Mouse (Mus musculus): ENCODE data around the gene Spsb2.
"Not testable (repeated sequence)": the region's sequence is repeated elsewhere in the genome, so short reads cannot be mapped to it uniquely, and the experiment has no call there.

Spsb2 gene

DNA sequence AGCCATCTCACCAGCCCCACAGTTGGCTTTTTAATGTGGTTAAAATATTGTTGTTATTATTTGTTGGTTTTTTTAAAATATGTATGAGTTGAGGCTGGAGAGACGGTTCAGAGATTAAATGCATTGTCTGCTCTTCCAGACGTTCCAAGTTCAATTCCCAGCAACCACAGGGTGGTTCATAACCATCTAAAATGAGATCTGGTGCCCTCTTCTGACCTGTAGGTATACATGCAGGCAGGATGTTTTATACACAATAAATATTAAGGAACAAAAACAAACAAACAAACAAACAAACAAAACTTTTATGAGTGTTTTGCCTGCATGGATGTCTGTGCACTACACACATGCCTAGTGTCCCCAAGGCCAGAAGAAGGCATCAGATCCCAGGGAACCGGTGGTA, 5.4 kb upstream of the Spsb2 start:
- no peak for DNase-seq (ENCODE audit: low spot score)

DNA sequence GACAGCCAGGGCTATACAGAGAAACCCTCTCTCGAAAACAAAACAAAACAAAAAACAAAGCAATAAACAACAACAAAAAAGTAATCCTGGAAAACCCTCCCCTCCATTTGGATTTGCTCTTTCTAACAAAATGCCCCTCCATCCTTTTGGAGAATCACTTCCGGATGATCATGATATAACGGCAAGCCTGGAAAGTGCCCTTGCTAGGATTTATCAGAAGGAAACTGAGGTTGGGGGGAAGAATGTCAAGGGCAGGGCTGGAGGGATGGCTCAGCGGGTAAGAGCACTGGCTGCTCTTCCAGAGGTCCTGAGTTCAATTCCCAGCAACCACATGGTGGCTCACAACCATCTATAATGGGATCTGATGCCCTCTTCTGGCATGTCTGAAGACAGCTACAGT, 4.8 kb upstream of the Spsb2 start:
- not testable (repeated sequence) for DNase-seq (ENCODE audit: low spot score)

DNA sequence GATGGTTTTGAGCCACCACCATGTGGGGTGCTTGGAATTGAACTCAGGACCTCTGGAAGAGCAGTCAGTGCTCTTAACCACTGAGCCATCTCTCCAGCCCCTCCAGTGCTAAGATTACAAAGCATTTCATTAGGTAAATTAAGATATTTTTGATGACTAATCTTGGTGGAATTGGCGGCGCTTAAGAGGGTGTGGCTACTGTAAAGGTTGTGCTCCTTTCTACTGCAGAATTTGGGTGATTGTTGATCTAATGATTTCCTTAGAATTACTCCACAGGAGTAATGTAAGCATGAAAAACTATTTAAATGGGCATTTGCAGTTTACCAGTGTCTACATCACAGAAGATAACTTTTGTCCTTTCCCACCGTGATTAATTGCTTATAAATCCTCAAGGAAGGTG, 4.1 kb upstream of the Spsb2 start:
- no peak for DNase-seq (ENCODE audit: low spot score)

DNA sequence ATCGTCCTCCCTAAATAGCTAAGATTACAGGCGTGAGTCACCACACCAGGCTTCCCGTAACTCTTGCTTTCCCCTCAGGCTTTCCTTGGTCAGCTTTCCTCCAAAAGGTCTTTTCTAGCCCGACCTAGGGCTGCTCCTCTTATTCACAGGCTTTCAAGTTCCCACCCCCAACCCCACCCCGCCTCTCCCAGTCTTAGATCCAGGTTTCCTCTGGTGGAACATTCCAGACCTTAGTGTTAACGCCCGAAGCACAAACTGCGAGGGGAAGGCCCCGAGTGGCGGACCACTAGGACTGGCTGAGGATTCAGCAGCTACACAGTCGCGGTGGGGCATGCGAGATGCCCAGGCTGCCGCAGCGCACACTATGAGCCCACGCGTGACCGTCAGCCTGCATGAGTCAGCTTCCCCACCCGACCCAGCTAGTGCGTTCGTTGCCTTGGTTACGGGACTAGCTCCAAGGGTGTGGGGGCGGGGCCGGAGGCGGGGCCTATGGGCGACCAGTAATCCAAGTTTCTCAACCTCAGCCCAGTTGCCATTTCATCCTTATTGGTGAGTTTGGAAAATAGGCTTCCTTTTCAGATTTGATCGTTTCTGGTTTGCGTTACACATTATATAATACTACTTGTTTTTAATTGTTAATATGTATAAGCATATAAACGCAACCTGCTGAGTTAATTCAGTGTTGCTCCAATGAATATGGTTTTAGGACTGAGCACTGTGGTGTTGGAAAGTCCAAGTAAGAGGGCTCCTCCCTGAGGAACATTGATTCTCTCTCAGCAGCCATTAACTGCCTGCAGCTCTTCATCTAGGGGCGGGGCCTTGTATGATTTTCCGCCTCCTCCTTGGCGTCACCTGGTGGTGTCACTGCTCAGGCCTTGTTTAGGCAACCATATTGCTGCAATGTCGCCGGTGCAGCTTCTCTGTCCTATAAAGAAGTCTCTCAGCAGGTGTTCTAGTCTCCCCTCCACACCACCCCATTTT, 2.8 kb upstream of the Spsb2 start:
- peak; percentile 97 for DNase-seq (ENCODE audit: low spot score)

DNA sequence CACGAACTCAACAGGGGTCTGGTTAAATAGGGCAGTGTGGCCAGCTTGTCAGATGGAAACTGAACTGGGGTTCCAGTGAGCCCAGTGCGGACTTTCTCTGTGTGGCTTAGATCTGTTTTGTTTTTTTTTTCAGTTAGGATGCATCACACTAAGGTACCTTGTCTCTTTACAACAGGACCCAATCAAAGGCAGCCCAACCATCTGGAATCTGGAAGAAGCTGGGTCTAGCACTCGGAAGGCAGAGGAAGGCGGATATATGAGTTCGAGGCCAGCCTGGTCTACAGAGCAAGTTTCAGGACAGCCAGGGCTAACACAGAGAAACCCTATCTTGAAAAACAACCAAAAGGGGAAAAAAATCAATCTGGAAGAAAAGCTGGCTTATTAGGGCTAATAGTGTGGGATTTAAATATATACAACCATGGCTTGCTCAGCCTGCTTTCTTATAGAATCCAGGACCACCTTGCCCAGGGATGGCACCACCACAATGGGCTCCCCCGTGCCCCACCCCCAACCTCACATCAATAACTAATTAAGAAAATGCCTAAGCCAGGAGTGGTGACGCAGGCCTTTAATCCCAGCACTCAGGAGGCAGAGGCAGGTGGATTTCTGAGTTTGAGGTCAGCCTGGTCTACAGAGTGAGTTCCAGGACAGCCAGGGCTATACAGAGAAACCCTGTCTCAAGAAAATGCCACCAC, 1.9 kb upstream of the Spsb2 start:
- no peak for DNase-seq (ENCODE audit: low spot score)

DNA sequence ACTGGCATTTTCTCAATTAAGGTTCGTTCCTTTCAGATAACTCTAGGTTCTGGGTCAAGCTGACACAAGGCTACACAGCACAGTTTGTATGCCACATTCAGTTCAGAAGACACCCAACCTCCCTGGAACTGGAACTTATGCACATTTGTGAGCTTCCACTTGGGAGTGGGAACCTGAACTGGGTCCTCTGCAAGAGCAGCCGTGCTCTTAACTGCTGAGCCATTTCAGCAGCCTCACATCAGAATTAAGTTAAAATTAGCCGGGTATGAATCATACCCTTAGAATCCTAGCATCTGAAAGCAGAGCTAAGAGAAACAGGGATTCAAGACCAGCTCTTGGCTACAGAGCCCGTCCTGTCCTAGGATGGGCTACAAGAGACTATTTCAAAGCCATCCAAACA, 1.1 kb upstream of the Spsb2 start:
- no peak for DNase-seq (ENCODE audit: low spot score)

DNA sequence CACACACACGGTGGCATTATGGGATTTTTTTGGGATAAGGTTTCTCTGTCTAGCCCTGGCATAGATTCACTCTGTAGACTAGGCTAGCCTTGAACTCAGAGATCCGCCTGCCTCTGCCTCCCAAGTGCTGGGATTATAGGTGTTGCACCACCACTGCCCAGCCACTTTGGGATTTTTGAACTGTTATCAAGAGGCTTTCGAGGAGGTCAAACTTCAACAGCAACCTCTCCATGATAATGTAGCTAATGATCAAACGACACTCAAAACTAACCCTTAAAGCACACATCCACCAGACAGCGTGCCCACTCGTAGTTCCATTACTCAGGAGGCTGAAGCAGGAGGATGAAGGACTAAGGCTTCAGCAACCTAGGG, 489 bp upstream of the Spsb2 start:
- no peak for DNase-seq (ENCODE audit: low spot score)

DNA sequence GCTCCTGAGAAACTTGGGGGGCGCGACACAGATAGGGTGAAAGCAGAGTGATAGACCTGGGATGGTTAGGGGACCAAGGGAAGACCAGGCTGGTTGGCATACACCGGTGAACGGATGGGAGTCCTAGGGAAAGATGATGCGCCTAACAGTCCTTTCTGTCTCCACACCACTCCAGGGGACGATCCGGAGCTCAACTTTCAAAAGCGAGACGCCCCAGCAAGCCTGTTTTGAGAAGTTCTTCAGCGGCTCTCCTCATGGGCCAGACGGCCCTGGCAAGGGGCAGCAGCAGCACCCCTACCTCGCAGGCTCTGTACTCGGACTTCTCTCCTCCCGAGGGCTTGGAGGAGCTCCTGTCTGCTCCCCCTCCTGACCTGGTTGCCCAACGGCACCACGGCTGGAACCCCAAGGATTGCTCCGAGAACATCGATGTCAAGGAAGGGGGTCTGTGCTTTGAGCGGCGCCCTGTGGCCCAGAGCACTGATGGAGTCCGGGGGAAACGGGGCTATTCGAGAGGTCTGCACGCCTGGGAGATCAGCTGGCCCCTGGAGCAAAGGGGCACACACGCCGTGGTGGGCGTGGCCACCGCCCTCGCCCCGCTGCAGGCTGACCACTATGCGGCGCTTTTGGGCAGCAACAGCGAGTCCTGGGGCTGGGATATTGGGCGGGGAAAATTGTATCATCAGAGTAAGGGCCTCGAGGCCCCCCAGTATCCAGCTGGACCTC, 752 bp downstream of the Spsb2 start:
- DNase-seq (ENCODE audit: low spot score): peak; percentile 85

DNA sequence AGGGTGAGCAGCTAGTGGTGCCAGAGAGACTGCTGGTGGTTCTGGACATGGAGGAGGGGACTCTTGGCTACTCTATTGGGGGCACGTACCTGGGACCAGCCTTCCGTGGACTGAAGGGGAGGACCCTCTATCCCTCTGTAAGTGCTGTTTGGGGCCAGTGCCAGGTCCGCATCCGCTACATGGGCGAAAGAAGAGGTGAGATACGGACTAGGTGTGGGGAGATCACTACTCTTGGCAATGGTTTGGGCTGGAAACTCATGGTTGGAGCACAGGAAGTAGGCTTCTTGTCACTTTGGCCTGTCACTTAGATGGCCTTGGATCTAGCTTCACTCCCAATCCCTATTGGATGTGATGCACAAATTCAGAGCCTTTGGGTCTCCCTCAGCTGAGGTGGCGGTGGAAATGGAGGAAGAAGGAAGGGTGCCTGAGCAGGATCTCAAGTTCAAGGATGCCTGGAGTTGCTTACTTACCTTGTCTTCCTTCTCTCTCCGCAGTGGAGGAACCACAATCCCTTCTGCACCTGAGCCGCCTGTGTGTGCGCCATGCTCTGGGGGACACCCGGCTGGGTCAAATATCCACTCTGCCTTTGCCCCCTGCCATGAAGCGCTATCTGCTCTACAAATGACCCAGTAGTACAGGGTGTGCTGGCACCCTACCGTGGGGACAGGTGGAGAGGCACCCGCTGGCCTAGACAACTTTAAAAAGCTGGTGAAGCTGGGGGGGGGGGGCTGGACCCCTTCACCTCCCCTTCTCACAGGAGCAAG, 1.5 kb downstream of the Spsb2 start:
- no peak for DNase-seq (ENCODE audit: low spot score)

DNA sequence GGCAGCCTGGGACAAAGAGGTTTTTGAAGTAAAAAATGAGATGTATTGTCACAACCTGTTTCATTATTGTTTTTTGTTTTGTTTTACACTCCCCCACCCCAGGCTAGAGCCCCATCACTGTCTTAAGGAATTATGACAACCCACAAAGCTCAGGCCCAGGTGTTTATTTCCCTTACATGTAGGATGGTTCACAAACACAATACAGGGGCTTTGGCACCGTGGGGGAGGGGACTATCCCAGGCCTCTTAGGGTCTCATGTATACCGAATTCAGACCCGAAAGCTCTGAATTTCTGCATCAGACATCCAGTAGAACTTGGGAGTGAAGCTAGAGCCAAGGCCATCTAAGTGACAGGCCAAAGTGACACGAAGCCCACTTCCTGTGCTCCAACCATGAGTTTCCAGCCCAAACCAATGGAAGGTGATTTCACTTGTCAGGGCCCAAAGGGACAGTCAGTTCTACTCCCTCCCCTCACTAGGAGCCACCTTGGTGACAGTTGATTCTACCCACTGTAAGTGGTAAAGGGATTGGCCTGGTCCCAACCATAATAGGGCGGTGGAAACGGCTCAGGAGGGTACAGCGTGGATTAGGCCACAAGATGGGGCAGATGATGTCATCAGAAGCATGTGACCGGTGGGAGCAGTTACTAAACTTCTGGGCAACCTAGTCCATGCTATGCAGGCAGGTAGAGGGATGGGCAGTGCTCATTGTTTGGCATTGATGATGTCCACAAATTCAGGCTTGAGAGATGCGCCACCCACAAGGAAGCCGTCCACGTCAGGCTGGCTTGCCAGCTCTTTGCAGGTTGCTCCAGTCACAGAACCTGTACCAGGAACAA, 2.3 kb downstream of the Spsb2 start:
- not testable (repeated sequence) for DNase-seq (ENCODE audit: low spot score)

DNA sequence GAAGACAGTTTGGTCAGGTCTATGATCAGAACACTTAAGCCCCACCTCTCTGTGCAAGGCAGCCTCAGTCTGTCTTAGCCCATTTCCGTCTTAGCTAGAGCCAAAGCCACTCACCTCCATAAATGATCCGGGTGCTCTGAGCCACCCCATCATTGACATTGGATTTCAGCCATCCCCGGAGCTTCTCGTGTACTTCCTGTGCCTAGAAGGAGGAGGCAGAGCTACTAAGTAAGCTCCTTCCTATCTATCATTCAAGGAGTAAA, 2.9 kb downstream of the Spsb2 start:
- no peak for DNase-seq (ENCODE audit: low spot score)

DNA sequence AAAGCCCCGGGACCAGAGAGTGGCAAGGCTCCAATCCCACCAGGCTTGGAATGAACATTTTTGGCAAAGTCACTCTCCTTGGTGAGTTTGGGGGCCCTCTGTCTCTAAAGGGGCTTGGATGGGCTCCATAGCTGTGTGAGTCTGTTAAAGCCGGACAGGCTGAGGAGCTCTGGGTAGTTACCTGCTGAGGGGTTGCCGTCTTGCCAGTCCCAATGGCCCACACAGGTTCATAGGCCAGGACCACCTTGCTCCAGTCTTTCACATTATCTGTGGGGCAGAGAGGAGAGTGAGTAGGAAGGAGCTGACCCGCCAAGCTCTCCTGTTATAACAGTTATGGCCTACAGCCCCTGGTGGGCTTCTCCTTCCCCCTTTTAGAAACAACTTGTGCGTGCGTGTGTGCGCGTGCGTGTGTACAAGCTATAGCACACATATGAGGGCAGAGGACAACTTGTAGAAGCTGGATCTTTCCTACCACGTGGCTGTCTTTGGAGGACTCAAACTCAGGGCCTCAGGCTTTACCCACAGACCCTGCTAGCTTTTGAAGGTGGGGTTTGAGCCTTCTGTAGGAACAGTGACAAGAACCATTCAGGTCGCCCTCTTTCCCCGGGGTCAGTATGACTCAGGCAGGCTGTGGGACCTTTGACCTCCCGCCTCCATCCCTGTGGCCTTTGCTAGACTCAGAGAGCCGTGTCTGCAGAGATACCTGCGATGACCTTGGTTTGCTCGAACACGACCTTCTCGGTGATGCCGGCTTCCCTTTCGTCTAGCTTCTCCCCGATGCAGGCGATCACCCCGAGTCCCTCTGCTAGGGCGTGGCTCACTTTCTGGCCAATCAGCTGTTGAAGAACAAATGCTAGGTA, 3.5 kb downstream of the Spsb2 start:
- DNase-seq (ENCODE audit: low spot score): no peak

DNA sequence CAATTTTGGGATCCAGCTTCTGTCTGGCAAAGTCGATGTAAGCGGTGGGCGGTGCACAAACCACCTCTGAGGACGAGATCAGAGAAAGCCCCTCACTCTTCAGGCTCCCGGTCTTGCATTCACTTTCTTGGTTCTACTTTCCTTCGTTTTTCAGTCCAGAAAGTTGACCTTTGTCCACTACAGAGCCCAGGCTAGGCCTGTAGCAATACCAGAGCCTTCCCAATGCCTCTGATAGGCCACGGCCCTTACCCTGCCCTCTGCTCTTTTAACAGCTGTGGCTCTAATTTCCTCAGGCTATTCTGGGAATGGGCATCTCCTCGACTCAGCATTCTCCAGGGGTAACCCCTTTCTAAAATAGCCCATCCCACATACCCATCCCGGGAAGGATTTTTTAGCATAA, 4.4 kb downstream of the Spsb2 start:
- DNase-seq (ENCODE audit: low spot score): no peak

DNA sequence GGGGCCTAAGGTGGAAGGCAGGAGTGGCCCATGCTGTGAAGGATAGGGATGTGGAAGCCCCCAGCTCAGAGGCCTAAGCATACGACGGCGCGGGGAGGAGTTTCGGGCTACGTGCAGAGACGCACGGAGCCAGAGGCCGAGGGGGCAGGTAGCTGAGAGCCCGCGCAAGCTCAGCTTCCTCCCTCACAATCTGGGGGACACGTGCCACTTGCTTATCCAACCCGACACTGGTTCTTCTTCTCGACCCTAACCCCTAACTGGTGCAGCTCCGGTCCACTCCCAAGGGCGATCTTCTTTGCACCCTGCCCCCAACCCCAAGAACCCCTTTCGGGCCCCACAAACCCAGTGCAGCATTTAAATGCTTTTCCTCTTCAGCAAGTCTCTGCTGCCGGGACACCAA, 5.0 kb downstream of the Spsb2 start:
- peak; percentile 65 for DNase-seq (ENCODE audit: low spot score)

DNA sequence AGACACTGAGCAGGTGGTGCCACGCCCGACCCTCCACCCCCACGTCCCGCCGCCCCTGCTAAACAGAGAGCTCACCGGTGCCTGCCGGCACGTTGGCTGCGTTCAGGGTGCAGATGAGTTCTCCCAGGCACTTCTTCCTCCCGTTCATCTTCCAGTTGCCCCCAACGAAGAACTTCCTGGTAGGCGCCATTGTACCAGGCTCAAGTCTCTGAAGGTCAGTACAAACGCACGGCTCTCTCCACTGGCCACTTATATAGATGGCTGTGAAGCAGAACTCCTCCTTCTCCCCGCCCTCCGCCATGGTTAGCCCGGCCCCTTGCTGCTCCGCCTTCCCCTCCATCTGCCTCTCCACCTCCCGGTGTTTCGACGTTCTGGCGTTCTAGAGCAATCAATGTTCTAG, 5.5 kb downstream of the Spsb2 start, which contains the start of gene Tpi1:
Gene Tpi1, minus strand, starts transcription at position 364 of the 400 bp plus-strand sequence.
- peak; percentile 93 for DNase-seq (ENCODE audit: low spot score)

DNA sequence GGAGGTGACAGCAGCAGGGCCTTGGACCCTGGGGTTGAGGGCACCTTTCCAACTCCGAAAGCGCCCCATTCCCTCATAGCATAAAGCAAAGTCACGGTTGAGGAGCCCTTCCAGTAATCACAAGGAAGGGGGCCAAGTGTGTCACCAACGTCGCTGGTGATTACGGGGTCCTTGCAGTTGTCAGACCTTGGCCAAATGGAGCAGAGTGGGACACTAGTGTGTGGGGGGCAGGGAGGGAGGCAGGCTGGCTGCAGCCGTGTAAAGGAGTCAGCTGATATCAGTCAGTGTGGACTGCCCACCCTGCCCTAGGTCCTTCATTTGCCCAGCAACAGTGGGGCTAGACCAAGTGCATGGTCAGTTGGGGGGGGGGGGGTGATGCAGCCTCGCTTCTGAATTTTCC, 6.0 kb downstream of the Spsb2 start:
- no peak for DNase-seq (ENCODE audit: low spot score)

DNA sequence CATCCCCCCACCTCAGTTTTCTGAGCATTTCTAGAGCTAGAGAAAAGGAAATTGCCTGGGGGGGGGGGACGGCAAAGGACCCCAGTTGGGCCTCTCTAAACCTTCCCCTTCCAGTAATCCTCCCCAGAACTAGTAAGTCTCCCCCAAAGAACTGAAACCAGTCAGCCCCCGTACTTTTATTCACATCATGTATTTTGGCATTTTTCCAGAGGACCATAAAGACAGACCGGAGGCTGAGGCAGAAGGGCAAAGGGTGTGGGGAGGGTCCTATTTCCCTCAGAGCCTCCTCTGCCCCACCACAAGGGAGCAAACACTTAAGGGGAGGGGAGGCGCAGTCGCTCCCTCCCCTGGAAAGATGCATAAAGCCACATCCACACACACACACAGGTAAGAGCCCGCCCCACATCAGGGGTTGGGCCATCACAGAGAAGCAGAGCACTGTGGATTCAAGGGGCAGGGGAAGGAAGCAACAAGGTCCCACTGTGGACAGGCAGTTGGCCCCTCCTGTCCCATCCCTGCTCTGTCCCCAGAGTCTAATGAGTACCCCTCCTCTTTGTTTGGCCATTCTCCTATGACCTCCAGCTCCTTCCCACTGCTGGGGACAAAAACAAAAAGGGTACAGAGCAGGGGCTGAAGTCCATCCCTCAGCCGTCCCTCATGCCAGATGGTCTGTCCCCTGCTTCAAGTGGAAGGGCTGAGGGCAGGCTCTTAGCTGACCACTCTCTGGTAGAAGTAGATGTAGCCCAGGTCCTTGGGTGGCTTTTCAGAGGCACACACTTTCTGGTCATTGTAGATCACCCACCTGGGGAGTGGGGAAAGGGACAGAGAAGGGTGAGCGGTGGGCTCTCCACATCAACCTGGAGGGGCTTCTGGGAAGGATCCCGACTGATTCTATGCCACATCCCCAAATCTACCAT, 6.7 kb downstream of the Spsb2 start:
- no peak for DNase-seq (ENCODE audit: low spot score)

DNA sequence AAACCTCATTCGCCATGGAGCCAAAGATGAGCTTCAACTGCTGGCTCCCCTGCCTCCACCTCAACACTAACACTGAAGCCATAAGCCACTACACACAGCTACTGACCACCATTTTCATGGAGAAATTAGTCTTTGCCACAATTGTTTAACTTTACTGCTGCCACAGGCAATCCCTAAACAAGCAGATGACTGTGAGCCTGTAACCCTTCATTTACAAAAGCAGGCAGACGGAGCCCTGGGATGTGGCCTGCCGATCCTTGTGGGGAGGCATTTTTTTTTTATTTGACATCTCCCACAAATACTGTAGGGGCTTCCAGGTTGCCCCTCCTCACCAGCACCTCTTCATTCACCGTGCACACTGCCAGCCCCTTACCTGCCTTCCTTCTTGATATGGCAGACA, 8.2 kb downstream of the Spsb2 start:
- no peak for DNase-seq (ENCODE audit: low spot score)

DNA sequence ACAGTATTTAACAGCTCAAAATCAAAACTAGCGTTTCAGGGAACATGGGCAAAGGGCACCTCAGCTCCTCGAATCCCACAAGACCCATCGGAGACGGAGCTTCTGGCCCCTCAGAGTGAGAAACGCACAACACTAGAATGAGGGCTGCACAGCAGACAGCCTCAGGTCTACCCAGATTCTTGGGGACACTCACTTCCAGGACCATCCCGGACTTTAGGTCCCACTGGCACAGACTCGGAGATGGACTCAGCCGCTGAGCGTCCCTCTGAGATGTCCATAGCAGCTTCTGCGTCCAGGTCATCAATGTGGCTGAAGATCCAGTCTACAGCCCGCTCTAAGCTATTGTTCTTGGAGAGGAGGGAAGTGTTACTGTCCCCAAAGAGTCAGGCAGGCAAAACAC, 8.7 kb downstream of the Spsb2 start:
- DNase-seq (ENCODE audit: low spot score): no peak
